Mouse (Mus musculus) small intestine, adult 2 months (tissue): ENCODE measurements around the gene Erich4. TPM values are rescaled to one million over a fixed set of nuclear protein-coding genes. Genes with fewer than 3 reads are reported as not detected.

Experiments used
- H3K27ac ChIP-seq: fragments of 200-500 bp; 2 replicates; pipeline ENCODE4 v1.5.1; 2012; ENCODE audit warnings: low read depth, low read length, control low read depth, inconsistent platforms; ENCODE audit not compliant: insufficient read depth
- H3K27me3 ChIP-seq: fragments of 200-500 bp; 2 replicates; pipeline ENCODE4 v1.6.1; 2012; ENCODE audit warnings: mild to moderate bottlenecking, moderate library complexity, low read length, inconsistent platforms; ENCODE audit not compliant: control insufficient read depth, insufficient read depth
- H3K36me3 ChIP-seq: fragments of 200-500 bp; 2 replicates; pipeline ENCODE4 v1.6.1; 2012; ENCODE audit warnings: mild to moderate bottlenecking, low read length, control low read depth, inconsistent platforms; ENCODE audit not compliant: control insufficient read depth, insufficient read depth
- H3K4me1 ChIP-seq: fragments of 200-500 bp; 2 replicates; pipeline ENCODE4 v1.6.1; 2012; ENCODE audit warnings: low read length, inconsistent platforms, mixed read lengths; ENCODE audit not compliant: control insufficient read depth, insufficient read depth, insufficient read length
- H3K4me3 ChIP-seq: fragments of 200-500 bp; 2 replicates; pipeline ENCODE4 v1.5.1; 2012; ENCODE audit warnings: low read depth, mild to moderate bottlenecking, control low read depth, inconsistent platforms, low read length, moderate library complexity
- CTCF ChIP-seq: fragments of 200-500 bp; IDR thresholded peaks from 2 replicates; pipeline ENCODE4 v1.5.1; 2012; ENCODE audit warnings: low read depth, mild to moderate bottlenecking, control low read depth, inconsistent platforms, low read length, moderate library complexity, mixed read lengths; ENCODE audit not compliant: insufficient replicate concordance, insufficient read length; ENCODE audit errors: extremely low read depth
- POLR2A ChIP-seq: fragments of 200-500 bp; IDR thresholded peaks from 2 replicates; pipeline ENCODE4 v1.6.1; 2012; ENCODE audit warnings: low read depth, mild to moderate bottlenecking, control low read depth, inconsistent platforms, low read length, moderate library complexity
- WGBS: fragments of 180-500 bp; shearing (Covaris S2); methylation state at CpG from one replicate; pipeline ENCODE4 v1.1.7; 2018; 5-methylcytosine and 5-hydroxymethylcytosine counted together
- polyA plus RNA-seq: library from polyadenylated mRNA; depleted of rRNA; stranded (reverse); fragments of >200 nt; gene quantifications from 2 replicates; pipeline ENCODE4 v1.2.3, GENCODE M21; 2012

Erich4 gene
- polyA plus RNA-seq, 1 experiment = 36.8 TPM

DNA sequence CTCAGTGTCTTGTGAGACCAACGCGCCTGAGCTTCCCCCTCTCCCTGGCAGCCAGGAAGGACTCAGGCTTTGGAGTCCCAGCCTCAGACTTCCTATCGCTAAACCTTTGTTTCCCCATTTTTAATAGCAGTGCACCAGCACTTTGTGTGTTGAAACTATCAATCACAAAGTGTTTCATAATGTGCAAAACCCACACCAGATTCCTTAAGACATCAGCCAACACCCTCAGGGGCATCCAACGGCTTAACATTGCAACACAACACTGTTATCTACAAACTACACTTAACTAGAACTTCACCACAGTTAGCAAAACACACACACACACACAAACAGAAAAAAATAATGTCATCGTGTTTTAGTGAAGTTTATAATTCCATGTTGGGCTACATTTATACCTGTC is 34.1 kb upstream of the Erich4 start:
- Histone ChIP-seq H3K36me3 (0 out of 2 replicates have a peak, but pooled peaks cover 2% of the 10 kb centered on the region), H3K4me1 (no peaks in the 10 kb centered on the region; the same call in 1 of the 2 replicates), H3K27ac (no peak overlapping the region), H3K27me3 (no peaks in the 10 kb centered on the region), H3K4me3 (no peak overlapping the region)
- no peak for TF ChIP-seq POLR2A
- WGBS = 75% methylated on average over 5 of the region's 5 CpGs

DNA sequence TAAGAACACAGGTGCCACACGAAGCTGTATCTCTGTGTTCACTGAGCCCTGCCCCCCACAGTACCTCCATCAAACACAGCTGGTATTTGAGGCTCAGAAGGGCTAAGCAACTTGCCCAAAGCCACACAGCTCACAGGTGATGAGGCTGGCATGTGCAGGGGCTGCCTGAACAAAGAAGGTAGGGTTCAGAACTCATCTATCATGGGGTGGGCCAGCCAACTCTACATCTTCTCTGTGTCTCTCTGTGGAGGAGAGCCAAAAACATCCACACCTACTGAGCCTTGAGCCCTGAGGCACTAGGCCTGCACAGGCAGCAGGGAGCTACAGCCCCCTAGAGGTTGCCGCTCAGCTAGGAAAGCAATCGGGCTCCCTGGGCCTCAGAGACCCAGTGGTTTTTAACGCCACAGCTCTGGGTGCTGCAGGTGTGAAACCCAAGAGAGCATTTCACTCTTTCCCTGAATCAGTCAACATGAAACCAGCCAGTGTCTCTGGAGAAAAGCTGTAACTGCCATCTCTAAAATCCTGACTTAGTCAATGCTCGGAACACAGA is 32.0 kb upstream of the Erich4 start:
- 60% methylated on average over 5 of the region's 5 CpGs for WGBS
- H3K27me3 ChIP-seq = no peaks in the 10 kb centered on the region
- TF ChIP-seq POLR2A (no peak), CTCF (peak; percentile 28; the same call in 1 of the 2 replicates)
- 0 out of 2 replicates have a peak, but pooled peaks cover 2% of the 10 kb centered on the region for H3K36me3 ChIP-seq
- no peaks in the 10 kb centered on the region; the same call in 1 of the 2 replicates for H3K4me1 ChIP-seq
- H3K4me3 ChIP-seq = no peak overlapping the region
- no peak overlapping the region; the same call in 1 of the 2 replicates for H3K27ac ChIP-seq

DNA sequence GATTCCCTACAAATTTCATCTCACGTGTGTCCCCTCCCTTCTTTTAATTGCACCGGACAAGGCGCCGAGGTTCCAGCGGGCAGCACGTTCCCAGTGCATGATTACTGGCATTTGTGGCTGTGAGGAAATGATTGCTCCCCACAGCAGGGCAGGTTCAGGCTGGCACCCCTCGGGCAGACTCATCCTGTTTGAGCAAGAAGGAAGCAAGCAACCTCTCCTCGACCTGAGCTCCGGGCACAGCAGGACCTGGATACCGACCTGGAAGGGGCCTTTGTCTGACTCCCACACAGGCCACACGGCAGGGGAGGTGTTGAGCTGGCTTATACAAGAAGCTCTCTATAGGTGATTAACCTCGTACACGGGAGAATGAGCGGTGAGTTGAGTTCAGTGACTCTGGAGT is 29.4 kb upstream of the Erich4 start:
- WGBS = 67% methylated on average over 14 of the region's 14 CpGs
- TF ChIP-seq POLR2A (no peak), CTCF (no peak)
- Histone ChIP-seq H3K4me1 (no peaks in the 10 kb centered on the region), H3K27ac (no peak overlapping the region), H3K4me3 (no peak overlapping the region), H3K27me3 (no peaks in the 10 kb centered on the region), H3K36me3 (peaks cover 5% of the 10 kb centered on the region; the same call in 1 of the 2 replicates)

GRCm38 (mm10) chr7:25644631-25645030 is 28.9 kb upstream of the Erich4 start:
- Histone ChIP-seq H3K4me3 (no peak overlapping the region), H3K4me1 (no peaks in the 10 kb centered on the region)

DNA sequence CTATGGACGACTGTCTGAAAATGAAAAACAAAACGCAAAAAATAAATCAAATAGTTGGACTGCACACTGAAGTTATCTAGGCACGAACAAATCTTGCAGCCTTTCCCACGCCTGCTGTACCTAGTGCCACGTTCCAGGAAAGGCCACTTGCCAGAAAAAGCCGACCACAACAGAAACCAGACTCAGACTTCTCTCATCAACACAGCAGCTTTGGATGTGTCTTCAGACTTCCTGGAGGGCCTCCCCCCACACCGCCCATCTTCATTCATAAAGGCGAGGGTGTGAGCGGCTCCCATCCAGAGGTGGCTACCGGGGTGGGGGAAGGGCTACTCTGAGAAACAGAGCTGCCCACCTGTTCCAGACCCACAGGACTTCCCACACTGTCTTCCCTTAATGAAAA is 28.4 kb upstream of the Erich4 start:
- Histone ChIP-seq H3K4me3 (no peak overlapping the region), H3K27ac (no peak overlapping the region)

More at GRCm38 (mm10) chr7:25644631-25645030, 28.9 kb upstream of the Erich4 start:
- Histone ChIP-seq H3K36me3 (peaks cover 5% of the 10 kb centered on the region; the same call in 1 of the 2 replicates), H3K27ac (no peak overlapping the region), H3K27me3 (no peaks in the 10 kb centered on the region)
- WGBS = 83% methylated on average over 4 of the region's 4 CpGs
- TF ChIP-seq CTCF (no peak), POLR2A (no peak)

GRCm38 (mm10) chr7:25639754-25640153 is 24.1 kb upstream of the Erich4 start:
- no peak for TF ChIP-seq POLR2A
- TF ChIP-seq CTCF = no peak
- H3K36me3 ChIP-seq = peaks cover 4% of the 10 kb centered on the region; the same call in 1 of the 2 replicates
- no peak overlapping the region for H3K4me3 ChIP-seq
- no peaks in the 10 kb centered on the region for H3K27me3 ChIP-seq
- peaks cover 3% of the 10 kb centered on the region; the same call in 1 of the 2 replicates for H3K4me1 ChIP-seq
- no peak overlapping the region for H3K27ac ChIP-seq
- 98% methylated on average over 4 of the region's 4 CpGs for WGBS

More for the DNA sequence above, 28.4 kb upstream of the Erich4 start:
- Histone ChIP-seq H3K36me3 (peaks cover 5% of the 10 kb centered on the region; the same call in 1 of the 2 replicates), H3K4me1 (no peaks in the 10 kb centered on the region), H3K27me3 (no peaks in the 10 kb centered on the region)
- 73% methylated on average over 10 of the region's 10 CpGs for WGBS
- TF ChIP-seq CTCF = no peak
- no peak for TF ChIP-seq POLR2A

DNA sequence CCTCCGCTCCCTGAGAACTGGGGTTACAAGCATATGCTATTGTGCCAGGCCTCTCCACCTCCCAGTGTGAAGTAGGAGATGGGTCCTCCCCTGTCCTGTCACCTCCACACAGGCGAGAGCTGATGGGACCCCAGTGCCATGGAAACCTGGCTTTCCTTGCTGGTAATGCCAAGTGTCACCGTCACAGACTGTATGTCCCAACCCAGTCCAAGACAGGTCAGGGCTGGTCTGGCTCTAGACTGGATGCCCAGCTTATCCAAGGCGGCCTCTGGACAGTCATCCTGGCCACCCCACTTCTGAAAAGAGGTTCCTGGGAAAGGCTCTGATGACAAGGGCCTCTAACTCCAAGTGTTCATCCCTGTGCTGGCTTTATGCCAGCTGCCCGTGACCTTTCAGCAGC is 21.4 kb upstream of the Erich4 start:
- 89% methylated on average over 5 of the region's 5 CpGs for WGBS
- H3K4me3 ChIP-seq = no peak overlapping the region
- no peaks in the 10 kb centered on the region for H3K27me3 ChIP-seq
- peaks cover 4% of the 10 kb centered on the region; the same call in 1 of the 2 replicates for H3K36me3 ChIP-seq
- TF ChIP-seq CTCF (no peak), POLR2A (no peak)
- H3K27ac ChIP-seq = no peak overlapping the region
- peaks cover 9% of the 10 kb centered on the region for H3K4me1 ChIP-seq
